Mouse (Mus musculus) heart, embryonic 13.5 days (tissue): ENCODE measurements around the gene Pgd. TPM values are rescaled to one million over a fixed set of nuclear protein-coding genes. Genes with fewer than 3 reads are reported as not detected.
A peak's percentile ranks its signal among the peaks of the same experiment; 100 is the strongest.
"Not testable (repeated sequence)": the region's sequence is repeated elsewhere in the genome, so short reads cannot be mapped to it uniquely, and the experiment has no call there.

Experiments used
- ATAC-seq: fragments of 200-750 bp; cut with Nextera tagmentation; 2 replicates; pipeline ENCODE4 v1.8.0; 2017; ENCODE audit warnings: moderate TSS enrichment; ENCODE audit not compliant: insufficient number of reproducible peaks, low FRiP score, low TSS enrichment; ENCODE audit errors: extremely low read depth
- H3K27ac ChIP-seq: fragments of 300-500 bp; sonication (generic); replicated peaks from 2 replicates; pipeline ENCODE4 v1.5.1; 2015; ENCODE audit warnings: moderate library complexity, mild to moderate bottlenecking, inconsistent platforms
- H3K27me3 ChIP-seq: fragments of 300-500 bp; sonication (generic); replicated peaks from 2 replicates; pipeline ENCODE4 v1.6.1; 2015; ENCODE audit warnings: mild to moderate bottlenecking, inconsistent platforms
- H3K36me3 ChIP-seq: fragments of 300-500 bp; sonication (generic); 2 replicates; pipeline ENCODE4 v1.6.1; 2015; ENCODE audit warnings: mild to moderate bottlenecking, inconsistent platforms
- H3K4me1 ChIP-seq: fragments of 300-500 bp; sonication (generic); 2 replicates; pipeline ENCODE4 v1.6.1; 2015; ENCODE audit warnings: inconsistent platforms
- H3K4me2 ChIP-seq: fragments of 300-500 bp; sonication (generic); 2 replicates; pipeline ENCODE4 v1.6.1; 2015; ENCODE audit warnings: inconsistent platforms, mild to moderate bottlenecking, moderate library complexity
- H3K4me3 ChIP-seq: fragments of 300-500 bp; sonication (generic); 2 replicates; pipeline ENCODE4 v1.5.1; 2015; ENCODE audit warnings: moderate library complexity, mild to moderate bottlenecking, inconsistent platforms
- H3K9ac ChIP-seq: fragments of 300-500 bp; sonication (generic); 2 replicates; pipeline ENCODE4 v1.6.1; 2015; ENCODE audit warnings: inconsistent platforms, mild to moderate bottlenecking, moderate library complexity
- H3K9me3 ChIP-seq: fragments of 300-500 bp; sonication (generic); 2 replicates; pipeline ENCODE4 v1.6.1; 2016; ENCODE audit warnings: inconsistent platforms
- WGBS: fragments of 180-500 bp; shearing (Covaris S2); methylation state at CpG from one replicate; pipeline ENCODE4 v1.1.7; 2015; ENCODE audit warnings: mixed read lengths; 5-methylcytosine and 5-hydroxymethylcytosine counted together
- polyA plus RNA-seq: library from polyadenylated mRNA; unstranded; fragments of >200 nt; fragmentation: Nextera tagmentation; extraction: Ambion mirVana; gene quantifications from 2 replicates; pipeline ENCODE4 v1.2.1, GENCODE M21; 2015

Pgd gene
- polyA plus RNA-seq, 1 experiment from 2014 or later, result 77.3 TPM

DNA sequence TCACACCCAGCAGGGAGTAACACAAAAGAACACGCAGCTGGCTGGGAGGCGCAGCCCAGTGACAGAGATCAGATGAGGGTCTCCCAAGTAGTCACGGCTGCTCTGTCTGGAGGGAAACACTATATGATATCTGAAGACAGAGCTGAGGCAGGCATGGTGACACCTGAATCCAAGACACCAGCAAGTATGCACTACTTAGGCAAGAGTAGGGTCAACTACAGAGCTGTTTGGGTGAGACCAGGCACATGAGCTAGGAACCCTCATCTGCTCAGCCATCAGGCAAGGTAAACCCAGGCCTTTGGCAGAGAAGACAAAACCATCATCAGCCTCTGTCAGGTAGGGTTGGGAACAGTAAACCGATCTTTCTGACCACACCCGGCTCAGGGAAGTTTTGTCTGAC lies 33.2 kb downstream of the Pgd start:
- no peak for ATAC-seq
- Histone ChIP-seq H3K36me3 (peaks cover 31% of the 10 kb centered on the region), H3K4me2 (no peak overlapping the region), H3K27me3 (no peaks in the 10 kb centered on the region), H3K9me3 (no peaks in the 10 kb centered on the region), H3K27ac (no peak overlapping the region), H3K4me3 (no peak overlapping the region), H3K9ac (no peak overlapping the region), H3K4me1 (peaks cover 9% of the 10 kb centered on the region)
- 83% methylated on average over 5 of the region's 5 CpGs for WGBS

- no peak for ATAC-seq
- no peak overlapping the region for H3K9ac ChIP-seq
- H3K27ac ChIP-seq, result no peak overlapping the region
- WGBS, result 85% methylated on average over 21 of the region's 21 CpGs
- H3K4me3 ChIP-seq, result no peak overlapping the region
- H3K9me3 ChIP-seq, result no peaks in the 10 kb centered on the region
- H3K4me2 ChIP-seq, result no peak overlapping the region
- peaks cover 37% of the 10 kb centered on the region for H3K36me3 ChIP-seq
- H3K4me1 ChIP-seq, result peaks cover 8% of the 10 kb centered on the region
- no peaks in the 10 kb centered on the region for H3K27me3 ChIP-seq
Observed at GRCm38 (mm10) chr4:149131789-149132565, 34.6 kb downstream of the Pgd start.

DNA sequence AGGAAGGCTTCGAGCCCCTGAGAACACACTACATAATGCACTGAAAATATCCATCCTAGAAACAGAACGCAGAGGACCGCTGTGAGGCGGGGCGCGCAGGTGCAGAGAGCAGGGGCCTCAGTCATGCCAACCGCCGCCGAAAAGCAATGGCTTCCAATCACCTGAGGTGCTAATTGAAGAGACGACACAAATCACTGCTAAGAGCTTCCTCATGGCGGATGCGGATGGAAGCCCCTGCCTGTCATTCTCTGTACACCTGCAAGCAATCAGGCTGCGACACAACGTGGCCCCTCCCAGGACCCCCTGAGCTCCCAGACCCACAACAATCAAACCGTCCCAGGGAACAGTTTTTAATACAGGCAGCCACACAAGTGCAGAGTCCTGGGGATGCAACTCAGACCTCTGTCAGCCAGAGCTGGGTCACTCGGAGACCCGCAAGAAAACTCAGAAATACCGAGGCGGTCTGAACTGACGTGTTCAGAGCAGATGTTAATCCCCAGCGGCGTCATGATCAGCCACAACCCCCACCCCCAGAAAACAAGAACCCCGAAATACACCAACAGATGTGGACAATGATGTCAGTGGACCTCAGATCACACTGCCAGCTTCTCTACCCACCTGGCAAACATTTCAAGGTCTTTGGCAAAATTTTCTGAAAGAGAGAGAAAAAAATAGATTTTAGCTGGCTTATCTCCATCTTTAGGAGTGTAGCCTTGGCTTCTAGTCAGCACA lies 35.4 kb downstream of the Pgd start:
- Histone ChIP-seq H3K9me3 (no peaks in the 10 kb centered on the region), H3K4me3 (no peak overlapping the region), H3K4me1 (peaks cover under 1% of the 10 kb centered on the region), H3K36me3 (peaks cover 37% of the 10 kb centered on the region), H3K27me3 (no peaks in the 10 kb centered on the region), H3K4me2 (no peak overlapping the region), H3K27ac (no peak overlapping the region), H3K9ac (no peak overlapping the region)
- 90% methylated on average over 23 of the region's 23 CpGs for WGBS
- no peak for ATAC-seq

DNA sequence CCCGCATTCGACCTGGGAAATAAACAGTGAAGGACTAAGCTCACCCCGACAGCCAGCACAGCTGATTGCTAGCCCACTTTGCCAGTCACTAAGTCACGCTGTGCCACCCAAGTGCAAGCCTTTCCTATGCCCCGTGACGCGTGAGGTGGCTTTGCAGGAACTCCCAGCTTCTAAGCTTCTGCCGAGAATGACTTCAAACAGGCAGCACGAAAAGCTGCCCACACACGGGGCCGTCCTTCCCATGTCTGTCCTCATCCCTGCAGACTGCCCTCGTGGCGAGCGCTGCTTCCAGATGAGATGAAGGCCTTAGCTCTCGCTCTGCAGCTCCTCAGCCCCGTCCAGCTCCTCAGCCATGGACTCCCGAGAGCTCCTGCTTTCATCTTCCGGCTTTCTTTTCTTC lies 38.1 kb downstream of the Pgd start:
- H3K36me3 ChIP-seq, result peaks cover 37% of the 10 kb centered on the region
- no peak for ATAC-seq
- no peaks in the 10 kb centered on the region for H3K27me3 ChIP-seq
- 77% methylated on average over 18 of the region's 18 CpGs for WGBS
- H3K4me1 ChIP-seq, result peaks cover 3% of the 10 kb centered on the region; the same call in 1 of the 2 replicates
- H3K4me3 ChIP-seq, result no peak overlapping the region
- no peak overlapping the region for H3K9ac ChIP-seq
- H3K9me3 ChIP-seq, result no peaks in the 10 kb centered on the region
- H3K27ac ChIP-seq, result no peak overlapping the region
- no peak overlapping the region for H3K4me2 ChIP-seq

DNA sequence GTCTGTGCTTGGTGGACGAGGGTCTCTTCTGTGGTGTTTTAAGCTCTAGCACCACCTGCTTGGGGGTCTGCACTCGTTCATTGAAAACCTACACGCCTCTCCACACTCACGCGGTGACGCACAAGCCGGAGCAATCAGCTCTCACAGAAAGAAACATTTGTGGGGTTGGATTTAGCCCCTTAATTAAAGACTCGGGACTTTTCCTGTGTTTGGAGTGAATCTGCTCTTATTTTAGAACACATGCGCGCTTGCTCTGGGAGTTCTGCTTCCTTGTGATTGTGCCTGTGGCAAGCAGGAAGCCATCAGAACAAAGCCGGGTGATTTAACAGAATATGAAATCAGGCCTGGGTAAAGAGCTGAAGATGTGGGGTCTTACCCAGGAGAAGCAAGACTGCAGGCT lies 39.9 kb downstream of the Pgd start, which contains the start of gene Cort:
Gene Cort, minus strand, starts transcription at position 101 of the 400 bp plus-strand sequence.
- 77% methylated on average over 11 of the region's 11 CpGs for WGBS
- no peak within 1 kb of the TSS for H3K4me2 ChIP-seq
- no peak within 1 kb of the TSS for H3K27ac ChIP-seq
- no peaks in the 10 kb centered on the region for H3K27me3 ChIP-seq
- H3K9ac ChIP-seq, result no peak within 1 kb of the TSS
- H3K36me3 ChIP-seq, result peaks cover 41% of the 10 kb centered on the region
- peaks cover 3% of the 10 kb centered on the region; the same call in 1 of the 2 replicates for H3K4me1 ChIP-seq
- no peaks in the 10 kb centered on the region for H3K9me3 ChIP-seq
- ATAC-seq, result no peak
- H3K4me3 ChIP-seq, result no peak within 1 kb of the TSS

DNA sequence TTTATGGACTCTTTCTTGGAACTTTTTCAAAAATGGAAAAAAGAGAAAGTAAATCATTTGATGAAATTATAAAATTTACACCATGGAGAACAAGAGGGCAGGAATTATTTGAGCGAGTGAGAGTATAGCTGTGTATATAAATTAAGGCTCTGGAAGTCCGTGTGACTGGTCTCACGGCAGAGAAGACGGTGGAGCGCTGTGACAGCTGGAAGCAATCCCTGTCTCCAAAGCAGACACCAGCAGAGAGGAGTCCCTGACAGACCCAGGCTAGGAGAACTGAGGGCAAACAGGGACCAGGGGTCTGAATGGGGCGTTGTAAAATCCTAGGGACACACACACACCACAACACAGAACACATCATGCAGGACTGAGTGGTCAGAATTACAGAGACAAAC lies 40.5 kb downstream of the Pgd start:
- H3K9ac ChIP-seq, result no peak overlapping the region
- H3K4me1 ChIP-seq, result peaks cover 3% of the 10 kb centered on the region; the same call in 1 of the 2 replicates
- no peak overlapping the region for H3K4me2 ChIP-seq
- H3K4me3 ChIP-seq, result no peak overlapping the region
- no peaks in the 10 kb centered on the region for H3K27me3 ChIP-seq
- no peak overlapping the region for H3K27ac ChIP-seq
- H3K9me3 ChIP-seq, result no peaks in the 10 kb centered on the region
- H3K36me3 ChIP-seq, result peaks cover 37% of the 10 kb centered on the region
- no peak for ATAC-seq
- 71% methylated on average over 6 of the region's 6 CpGs for WGBS

GRCm38 (mm10) chr4:149125341-149126114 lies 41.0 kb downstream of the Pgd start:
- Histone ChIP-seq H3K9ac (no peak overlapping the region), H3K27me3 (no peaks in the 10 kb centered on the region), H3K9me3 (no peaks in the 10 kb centered on the region), H3K4me1 (peaks cover 3% of the 10 kb centered on the region; the same call in 1 of the 2 replicates), H3K4me3 (no peak overlapping the region), H3K36me3 (peaks cover 34% of the 10 kb centered on the region), H3K4me2 (no peak overlapping the region), H3K27ac (no peak overlapping the region)
- WGBS, result 46% methylated on average over 11 of the region's 11 CpGs
- ATAC-seq, result no peak

GRCm38 (mm10) chr4:149123432-149123831 lies 43.1 kb downstream of the Pgd start:
- no peak overlapping the region for H3K4me3 ChIP-seq
- WGBS, result 52% methylated on average over 5 of the region's 5 CpGs
- no peaks in the 10 kb centered on the region for H3K27me3 ChIP-seq
- no peak overlapping the region for H3K4me2 ChIP-seq
- H3K9ac ChIP-seq, result no peak overlapping the region
- no peak overlapping the region for H3K27ac ChIP-seq
- no peak for ATAC-seq
- peaks cover 32% of the 10 kb centered on the region for H3K36me3 ChIP-seq
- peaks cover 3% of the 10 kb centered on the region; the same call in 1 of the 2 replicates for H3K4me1 ChIP-seq
- H3K9me3 ChIP-seq, result no peaks in the 10 kb centered on the region

GRCm38 (mm10) chr4:149119978-149120562 lies 46.5 kb downstream of the Pgd start:
- WGBS, result 79% methylated on average over 12 of the region's 12 CpGs
- H3K27me3 ChIP-seq, H3K9ac ChIP-seq, H3K4me2 ChIP-seq, H3K27ac ChIP-seq, H3K4me3 ChIP-seq, H3K9me3 ChIP-seq, H3K4me1 ChIP-seq, ATAC-seq: not testable (repeated sequence)
- H3K36me3 ChIP-seq, result peaks cover 39% of the 10 kb centered on the region

- peak; percentile 74 for ATAC-seq
- 0 out of 2 replicates have a peak within 1 kb of the TSS, but pooled peaks have one; percentile 30 for H3K27ac ChIP-seq
- H3K4me1 ChIP-seq, result peaks cover 14% of the 10 kb centered on the region
Observed at GRCm38 (mm10) chr4:149103875-149104561, 62.6 kb downstream of the Pgd start, which contains the start of gene Dffa. Dffa (plus strand) TSS chr4:149104146.

More at GRCm38 (mm10) chr4:149103875-149104561, 62.6 kb downstream of the Pgd start, which contains the start of gene Dffa:
- Histone ChIP-seq H3K9me3 (no peaks in the 10 kb centered on the region), H3K36me3 (peaks cover 30% of the 10 kb centered on the region), H3K4me2 (peak within 1 kb of the TSS; percentile 92), H3K9ac (peak within 1 kb of the TSS; percentile 94), H3K27me3 (no peaks in the 10 kb centered on the region), H3K4me3 (peak within 1 kb of the TSS; percentile 74)
- WGBS, result under 1% methylated on average over 35 of the region's 35 CpGs
